Mouse (Mus musculus) large intestine, adult 2 months (tissue): ENCODE measurements around the gene Ip6k2. TPM values are rescaled to one million over a fixed set of nuclear protein-coding genes. Genes with fewer than 3 reads are reported as not detected.
A peak's percentile ranks its signal among the peaks of the same experiment; 100 is the strongest.

ENCODE experiments used
- DNase-seq: peaks from one replicate; pipeline ENCODE4 v3.0.0-alpha.2; 2012; ENCODE audit warnings: low read depth, low spot score
- WGBS: fragments of 180-500 bp; shearing (Covaris S2); methylation state at CpG from one replicate; pipeline ENCODE4 v1.1.7; 2018; 5-methylcytosine and 5-hydroxymethylcytosine counted together
- polyA plus RNA-seq: library from polyadenylated mRNA; depleted of rRNA; stranded (reverse); fragments of >200 nt; gene quantifications from 2 replicates; pipeline ENCODE4 v1.2.3, GENCODE M21; 2012; rRNA removed

Gene Ip6k2
- 39.4 and 49.2 TPM in 2 replicates for polyA plus RNA-seq

- DNase-seq, result peak; percentile 83
- under 1% methylated on average over 56 of the region's 56 CpGs for WGBS
Observed at GRCm38 (mm10) chr9:108783548-108784463, at the start of gene Ip6k2. Ip6k2 (plus strand) TSS chr9:108783796.

- DNase-seq, result no peak
Observed at GRCm38 (mm10) chr9:108734626-108735025, 49.0 kb upstream of the Ip6k2 start.

- 41% methylated on average over 3 of the region's 3 CpGs for WGBS
- DNase-seq, result no peak
Observed at GRCm38 (mm10) chr9:108739239-108739638, 44.4 kb upstream of the Ip6k2 start.

GRCm38 (mm10) chr9:108740062-108740461 lies 43.5 kb upstream of the Ip6k2 start:
- DNase-seq, result no peak

GRCm38 (mm10) chr9:108742048-108742447 lies 41.5 kb upstream of the Ip6k2 start:
- WGBS, result 90% methylated on average over 9 of the region's 9 CpGs
- DNase-seq, result no peak

More at GRCm38 (mm10) chr9:108740062-108740461, 43.5 kb upstream of the Ip6k2 start:
- 97% methylated on average over 1 of the region's 1 CpGs for WGBS

- no peak for DNase-seq
- 81% methylated on average over 14 of the region's 14 CpGs for whole genome bisulfite sequencing
Observed at GRCm38 (mm10) chr9:108746876-108747499, 36.6 kb upstream of the Ip6k2 start.

- DNase-seq, result no peak
- WGBS, result 90% methylated on average over 3 of the region's 3 CpGs
Observed at GRCm38 (mm10) chr9:108747694-108748093, 35.9 kb upstream of the Ip6k2 start.

- DNase-seq, result no peak
- WGBS, result 84% methylated on average over 11 of the region's 11 CpGs
Observed at GRCm38 (mm10) chr9:108748600-108749183, 34.9 kb upstream of the Ip6k2 start.

- DNase-seq, result no peak
- 90% methylated on average over 11 of the region's 11 CpGs for WGBS
Observed at GRCm38 (mm10) chr9:108750616-108751015, 33.0 kb upstream of the Ip6k2 start.

- WGBS, result 89% methylated on average over 11 of the region's 11 CpGs
- no peak for DNase-seq
Observed at GRCm38 (mm10) chr9:108752142-108752920, 31.3 kb upstream of the Ip6k2 start.

- DNase-seq, result peak; percentile 27
Observed at GRCm38 (mm10) chr9:108753326-108753725, 30.3 kb upstream of the Ip6k2 start.

GRCm38 (mm10) chr9:108753976-108754375 lies 29.6 kb upstream of the Ip6k2 start:
- WGBS, result 80% methylated on average over 3 of the region's 3 CpGs
- DNase-seq, result no peak

More at GRCm38 (mm10) chr9:108753326-108753725, 30.3 kb upstream of the Ip6k2 start:
- 69% methylated on average over 9 of the region's 9 CpGs for WGBS

- DNase-seq, result no peak
- 72% methylated on average over 5 of the region's 5 CpGs for WGBS
Observed at GRCm38 (mm10) chr9:108754423-108754822, 29.2 kb upstream of the Ip6k2 start.

- no peak for DNase-seq
- WGBS, result 65% methylated on average over 6 of the region's 6 CpGs
Observed at GRCm38 (mm10) chr9:108757406-108757805, 26.2 kb upstream of the Ip6k2 start.

- no peak for DNase-seq
- WGBS, result 98% methylated on average over 20 of the region's 20 CpGs
Observed at GRCm38 (mm10) chr9:108759121-108759520, 24.5 kb upstream of the Ip6k2 start.

- DNase-seq, result no peak
- WGBS, result 69% methylated on average over 2 of the region's 2 CpGs
Observed at GRCm38 (mm10) chr9:108759805-108760204, 23.8 kb upstream of the Ip6k2 start.

GRCm38 (mm10) chr9:108761561-108761960 lies 22.0 kb upstream of the Ip6k2 start:
- no peak for DNase-seq

- DNase-seq, result no peak
- WGBS, result 52% methylated on average over 10 of the region's 10 CpGs
Observed at GRCm38 (mm10) chr9:108764971-108765370, 18.6 kb upstream of the Ip6k2 start.

- WGBS, result 76% methylated on average over 4 of the region's 4 CpGs
- no peak for DNase-seq
Observed at GRCm38 (mm10) chr9:108776614-108777013, 7.0 kb upstream of the Ip6k2 start.

- WGBS, result 82% methylated on average over 4 of the region's 4 CpGs
Observed at GRCm38 (mm10) chr9:108777276-108777675, 6.3 kb upstream of the Ip6k2 start.

More at GRCm38 (mm10) chr9:108777276-108777675, 6.3 kb upstream of the Ip6k2 start:
- no peak for DNase-seq
